Mouse (Mus musculus) embryo, embryonic 10.5 days (tissue): ENCODE data around the gene Grwd1.

Experiments used
- DNase-seq: peaks from one replicate; pipeline ENCODE4 v3.0.0-alpha.2; 2015; ENCODE audit warnings: low spot score

Gene Grwd1

GRCm38 (mm10) chr7:45842950-45843744 lies 12.4 kb upstream of the Grwd1 start:
- DNase-seq, result no peak

GRCm38 (mm10) chr7:45833924-45834323 lies 3.2 kb upstream of the Grwd1 start:
- no peak for DNase-seq

- no peak for DNase-seq
Observed at GRCm38 (mm10) chr7:45833148-45833790, 2.5 kb upstream of the Grwd1 start.

GRCm38 (mm10) chr7:45832428-45832827 lies 1.7 kb upstream of the Grwd1 start:
- DNase-seq, result no peak

GRCm38 (mm10) chr7:45831128-45831525 lies 383 bp upstream of the Grwd1 start:
- DNase-seq, result no peak

DNA sequence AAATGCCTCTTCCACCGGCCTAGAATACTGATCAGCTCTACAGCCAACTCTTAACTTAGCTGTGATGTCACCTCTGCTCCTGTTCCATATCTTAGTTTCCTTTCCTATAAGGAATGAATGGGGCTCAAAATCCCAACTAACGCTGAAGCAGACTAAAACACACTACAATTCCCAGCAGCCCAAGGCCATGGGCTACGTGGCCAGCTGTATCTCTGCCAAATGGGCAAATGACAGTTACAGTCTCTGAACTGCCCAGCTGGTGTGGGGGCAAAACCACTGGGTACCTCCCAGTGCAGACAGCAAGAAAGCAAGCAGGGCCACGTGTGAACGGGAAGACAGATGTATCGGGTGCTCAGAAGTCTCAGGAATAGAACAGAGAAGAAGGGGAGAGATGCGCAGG lies 4.1 kb downstream of the Grwd1 start:
- DNase-seq, result no peak

- DNase-seq, result no peak
Observed at GRCm38 (mm10) chr7:45824598-45824997, 6.1 kb downstream of the Grwd1 start, which contains the start of gene Kcnj14. Kcnj14 (minus strand) TSS chr7:45824782.

- no peak for DNase-seq
Observed at GRCm38 (mm10) chr7:45820913-45821312, 9.8 kb downstream of the Grwd1 start.

DNA sequence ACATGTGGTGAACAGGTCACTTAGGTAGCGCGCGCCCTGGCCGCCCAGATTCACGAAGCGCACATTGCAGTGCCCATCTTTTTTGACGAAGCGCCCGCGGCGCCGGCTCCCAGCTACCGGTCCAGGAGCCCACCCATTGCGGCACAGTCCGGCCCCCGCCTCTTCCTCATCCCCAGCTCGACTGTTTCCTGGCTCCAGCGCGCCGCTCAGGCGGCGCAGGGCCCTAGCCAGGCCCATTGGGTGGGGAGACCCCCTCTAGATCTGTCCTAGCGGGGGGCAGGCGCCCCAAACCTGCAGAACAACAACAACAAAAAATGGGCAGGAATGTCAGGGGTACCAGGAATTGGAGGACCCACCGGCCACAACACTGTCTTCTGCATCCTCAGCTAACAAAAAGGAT lies 10.9 kb downstream of the Grwd1 start:
- no peak for DNase-seq

DNA sequence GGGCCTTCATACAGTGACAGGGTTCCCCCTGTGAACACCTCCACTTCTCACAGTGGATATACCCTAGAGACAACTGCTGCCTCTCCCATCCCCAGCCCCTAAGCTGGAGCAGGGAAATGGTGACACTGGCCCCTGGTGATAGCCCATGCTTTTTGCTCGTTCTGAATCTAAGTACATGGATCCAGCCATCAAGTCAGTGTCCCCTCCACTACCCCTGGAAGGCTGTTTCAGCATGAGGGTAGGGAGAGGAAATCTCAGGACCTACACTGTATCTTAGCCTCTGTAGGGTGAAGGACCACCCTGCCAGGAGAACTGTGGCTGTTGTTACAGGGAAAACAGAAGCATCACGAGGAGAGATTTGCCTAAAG lies 14.8 kb downstream of the Grwd1 start:
- DNase-seq, result no peak

DNA sequence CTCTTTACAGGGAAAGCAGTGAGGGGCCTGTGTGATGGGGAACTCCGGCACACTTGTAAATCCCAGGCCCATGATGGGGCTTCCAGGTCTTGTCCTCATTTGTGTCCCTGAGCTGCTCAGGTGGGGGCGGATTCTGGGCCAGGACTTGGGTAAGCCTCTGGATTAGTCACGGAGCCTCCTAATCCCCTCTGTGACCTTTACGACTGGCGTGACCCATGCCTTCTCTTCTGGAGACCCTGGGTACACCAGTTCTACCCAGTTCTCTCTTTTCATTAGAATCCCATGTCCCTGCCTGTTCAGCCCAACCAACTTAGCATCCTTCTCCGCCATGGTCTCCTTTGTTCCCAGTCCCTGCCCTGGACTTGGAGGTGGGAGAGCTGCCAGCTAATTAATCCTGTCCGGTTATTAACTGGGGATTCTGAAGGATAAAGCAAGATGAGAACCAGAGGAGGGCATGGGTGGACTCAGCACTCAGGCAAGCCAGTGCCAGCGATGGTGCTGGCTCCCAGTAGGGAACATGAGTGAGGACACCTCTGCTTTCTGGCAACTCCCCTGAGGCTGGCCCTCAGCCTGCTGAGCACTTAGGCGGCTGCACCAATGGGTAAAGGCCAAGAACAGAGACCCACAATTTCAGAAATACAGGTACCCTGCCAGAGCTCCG lies 15.3 kb downstream of the Grwd1 start:
- peak; percentile 44 for DNase-seq

GRCm38 (mm10) chr7:45814841-45815240 lies 15.9 kb downstream of the Grwd1 start:
- DNase-seq, result no peak

- DNase-seq, result peak; percentile 100
Observed at GRCm38 (mm10) chr7:45813787-45814779, 16.7 kb downstream of the Grwd1 start, which contains the start of gene Cyth2. Cyth2 (minus strand) TSS chr7:45814581.

DNA sequence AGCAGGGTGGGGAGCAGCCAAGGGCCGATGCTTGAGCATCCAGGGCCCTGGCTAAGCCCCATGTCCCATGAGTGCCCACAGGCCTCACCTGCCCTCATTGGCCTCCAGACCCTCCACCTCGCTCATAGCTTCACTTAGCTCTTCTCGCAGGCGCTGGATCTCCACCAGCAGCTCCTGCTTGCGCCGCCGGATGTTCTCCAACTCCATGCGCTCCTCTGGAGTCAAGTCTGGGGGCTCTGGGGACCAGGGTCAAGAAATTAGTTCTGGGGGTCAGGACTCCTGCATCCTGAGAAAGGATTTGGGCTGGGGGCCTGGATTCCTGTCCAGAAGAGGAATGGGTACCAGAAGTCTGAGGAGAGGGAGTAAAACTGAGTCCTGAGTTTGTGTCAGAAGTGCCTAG lies 17.8 kb downstream of the Grwd1 start:
- no peak for DNase-seq

DNA sequence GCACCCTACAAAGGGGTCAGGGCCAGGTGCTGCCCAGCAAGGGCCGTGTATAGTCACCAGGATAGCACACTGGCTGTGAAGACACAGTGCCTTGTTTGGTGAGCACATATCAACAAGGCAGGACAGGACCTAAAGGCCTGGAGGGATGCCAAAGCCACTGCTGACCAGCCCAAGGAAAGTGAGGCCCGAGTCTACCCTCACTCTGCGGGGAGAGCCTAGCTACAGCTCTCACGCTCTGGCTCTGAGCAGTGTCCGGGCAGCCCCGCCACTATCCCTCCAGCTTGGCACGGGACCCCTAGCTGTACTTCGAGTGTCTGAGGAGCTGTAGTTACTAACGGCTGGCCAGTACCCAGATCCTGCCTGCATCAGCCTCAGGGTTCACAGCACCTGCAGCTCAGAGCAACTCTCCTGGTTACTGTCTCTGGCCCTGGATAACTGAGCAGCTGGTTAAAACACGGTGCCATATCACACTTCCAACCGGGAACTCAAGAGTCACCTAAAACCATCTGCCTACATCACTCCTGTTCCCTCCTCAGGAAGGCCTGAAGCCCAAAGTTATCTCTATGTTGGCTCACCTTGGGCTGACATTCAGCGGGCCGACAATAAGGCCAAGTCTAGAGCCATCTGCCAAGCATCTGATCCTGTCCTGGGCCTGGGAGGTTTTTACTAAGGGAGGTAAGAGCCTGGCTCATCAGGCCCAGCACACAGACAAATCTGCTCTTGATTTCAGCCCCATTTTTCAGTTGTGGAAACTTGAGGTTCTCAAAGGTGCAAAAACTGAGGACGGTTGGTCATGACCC lies 21.3 kb downstream of the Grwd1 start:
- no peak for DNase-seq

DNA sequence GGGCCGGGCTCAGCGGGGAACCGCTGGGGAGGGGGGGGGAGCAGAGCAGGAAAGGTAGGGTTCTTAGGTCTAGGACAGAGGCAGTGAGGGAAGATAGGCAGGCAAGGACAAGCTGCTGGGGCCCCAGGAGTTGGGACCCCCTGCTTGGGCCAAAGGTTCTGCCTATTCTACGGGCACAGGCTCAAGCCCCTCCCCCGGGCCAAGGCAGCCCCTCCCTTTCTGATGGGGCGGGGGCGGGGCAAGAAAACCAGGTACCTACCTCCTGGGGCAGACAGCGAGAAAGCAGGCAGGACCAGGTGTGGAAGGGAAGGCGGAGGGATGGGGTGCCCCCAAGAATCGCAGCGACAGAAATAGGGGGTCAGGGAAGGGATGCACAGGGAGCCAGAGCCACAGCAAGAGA lies 22.3 kb downstream of the Grwd1 start:
- DNase-seq, result no peak

GRCm38 (mm10) chr7:45805941-45806340 lies 24.8 kb downstream of the Grwd1 start:
- no peak for DNase-seq

- no peak for DNase-seq
Observed at GRCm38 (mm10) chr7:45802551-45802950, 28.2 kb downstream of the Grwd1 start.

DNA sequence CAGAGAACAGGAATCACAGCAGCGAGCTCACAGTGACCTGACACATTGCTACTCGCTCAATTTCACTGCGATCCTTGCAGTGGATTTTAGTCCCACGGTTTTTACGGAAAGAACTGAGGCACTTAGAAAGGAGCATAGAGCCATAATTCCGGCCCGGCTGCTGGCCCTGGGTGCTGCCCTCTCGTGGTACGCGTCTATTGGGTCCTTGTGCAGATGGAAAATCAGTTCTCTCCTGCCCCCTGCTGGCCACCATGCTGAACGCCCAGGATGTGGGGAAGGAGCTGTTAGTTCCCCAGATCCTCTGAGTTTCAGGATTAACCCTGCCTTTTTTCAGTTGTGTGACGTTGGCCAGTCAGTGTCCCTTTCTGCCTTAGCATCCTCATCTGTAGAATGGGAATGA lies 29.4 kb downstream of the Grwd1 start:
- peak; percentile 95 for DNase-seq

- DNase-seq, result peak; percentile 64
Observed at GRCm38 (mm10) chr7:45800546-45801204, 30.1 kb downstream of the Grwd1 start.
